Mouse (Mus musculus) testis, adult 2 months (tissue): ENCODE measurements around the gene Gm49355.

Source experiments
- CTCF ChIP-seq: fragments of 200-500 bp; IDR thresholded peaks from 2 replicates; pipeline ENCODE4 v1.5.1; 2012; ENCODE audit warnings: low read depth, mild to moderate bottlenecking, inconsistent platforms, low read length, moderate library complexity; ENCODE audit not compliant: control insufficient read depth, insufficient read depth, insufficient replicate concordance
- POLR2A ChIP-seq: fragments of 200-500 bp; IDR thresholded peaks from 2 replicates; pipeline ENCODE4 v1.6.1; 2012; ENCODE audit warnings: low read depth, mild to moderate bottlenecking, inconsistent platforms, low read length, moderate library complexity; ENCODE audit not compliant: control insufficient read depth

- TF ChIP-seq CTCF (no peak), POLR2A (no peak)
Measured at GRCm38 (mm10) chr14:12283641-12284040, at the start of gene Gm49355.
